ENCODE assay signal across 14 mouse cellular contexts in genomic region chr4:65473141-65473540, GRCm38 (mm10).
DNase-seq lines count a peak whose midpoint lies in the region; ATAC-seq lines count a peak whose summit lies in the region.
"Had no signal": no experiment of that assay in that cellular context is flagged by ENCODE, and none has a peak within 500 bp of the region (broad histone marks: within the 10 kb centered on the region; RNA-seq: fewer than 3 reads in every experiment).

No protein-coding gene starts in this region.

- no peak for ATAC-seq in megakaryocyte-erythroid progenitor cell, adult 5-6 weeks (replicated peaks; ENCODE audit: low FRiP score, low TSS enrichment, poor library complexity, severe bottlenecking)
- ATAC-seq: forebrain, embryonic 13.5 days; forebrain, postnatal 0 days; intestine, embryonic 15.5 days had no signal

- peak; percentile 13 for DNase-seq in adrenal gland, adult 8-10 months
- no peak for DNase-seq in adrenal gland, adult 18-20 months (ENCODE audit: low spot score in 2 of 2)
- peak; percentile 88 for DNase-seq in heart, adult 11 months
- DNase-seq in heart, postnatal 4 days = no peak
- DNase-seq in adrenal gland, postnatal 10 days = peak; percentile 63
- no peak for DNase-seq in natural killer cell, adult 2 months (ENCODE audit: low spot score in 2 of 2)
- DNase-seq: cerebellum, adult 9-10 months; forebrain, postnatal 0 days; gastrocnemius, postnatal 36 days; heart, postnatal 10 days; kidney, adult 18-20 months had no signal

Comparison
In these comparisons a context has a peak if more than half of its experiments do, and no peak if none do; other contexts are left out.
1. DNase-seq: peak in adrenal gland, adult 8-10 months (single experiment), heart, adult 11 months (single experiment) and adrenal gland, postnatal 10 days (single experiment); none in adrenal gland, adult 18-20 months (0 of 2), heart, postnatal 4 days (single experiment) and natural killer cell, adult 2 months (0 of 2).